Mouse (Mus musculus) liver, embryonic 16.5 days (tissue): ENCODE measurements at regions not wholly inside any gene's neighbourhood (a gene's known extent, or its start where the extent isn't known, plus 50 kb on each side); places are given as distances from the start of the nearest gene placed in this dataset.

Experiments used
- ATAC-seq: fragments of 200-750 bp; cut with Nextera tagmentation; 2 replicates; pipeline ENCODE4 v1.8.0; 2017; ENCODE audit warnings: low read depth, mild to moderate bottlenecking, moderate number of reproducible peaks, moderate library complexity
- H3K27ac ChIP-seq: fragments of 300-500 bp; sonication (generic); 2 replicates; pipeline ENCODE4 v1.5.1; 2014; ENCODE audit warnings: mild to moderate bottlenecking, low read length
- H3K27me3 ChIP-seq: fragments of 300-500 bp; sonication (generic); 2 replicates; pipeline ENCODE4 v1.6.1; 2014; ENCODE audit warnings: low read depth, low read length, mixed read lengths; ENCODE audit not compliant: control insufficient read depth, insufficient read depth
- H3K36me3 ChIP-seq: fragments of 300-500 bp; sonication (generic); 2 replicates; pipeline ENCODE4 v1.6.1; 2014; ENCODE audit warnings: mild to moderate bottlenecking; ENCODE audit not compliant: control insufficient read depth, insufficient read depth
- H3K4me1 ChIP-seq: fragments of 300-500 bp; sonication (generic); 2 replicates; pipeline ENCODE4 v1.6.1; 2014; ENCODE audit warnings: low read depth, low read length, mixed read lengths; ENCODE audit not compliant: control insufficient read depth
- H3K4me2 ChIP-seq: fragments of 300-500 bp; sonication (generic); 2 replicates; pipeline ENCODE4 v1.6.1; 2014; ENCODE audit warnings: low read depth, low read length, mixed read lengths
- H3K4me3 ChIP-seq: fragments of 300-500 bp; sonication (generic); 2 replicates; pipeline ENCODE4 v1.5.1; 2014; ENCODE audit warnings: low read depth, mild to moderate bottlenecking, low read length
- H3K9ac ChIP-seq: fragments of 300-500 bp; sonication (generic); 2 replicates; pipeline ENCODE4 v1.6.1; 2014; ENCODE audit warnings: low read depth, low read length
- H3K9me3 ChIP-seq: fragments of 300-500 bp; sonication (generic); replicated peaks from 2 replicates; pipeline ENCODE4 v1.6.1; 2016; ENCODE audit warnings: low read length; ENCODE audit not compliant: control insufficient read depth
- WGBS: fragments of 180-500 bp; shearing (Covaris S2); extraction: QIAGEN DNeasy Blood & Tissue Kit; methylation state at CpG from one replicate; pipeline ENCODE4 v1.1.7; 2014; ENCODE audit not compliant: insufficient replicate concordance; 5-methylcytosine and 5-hydroxymethylcytosine counted together

DNA sequence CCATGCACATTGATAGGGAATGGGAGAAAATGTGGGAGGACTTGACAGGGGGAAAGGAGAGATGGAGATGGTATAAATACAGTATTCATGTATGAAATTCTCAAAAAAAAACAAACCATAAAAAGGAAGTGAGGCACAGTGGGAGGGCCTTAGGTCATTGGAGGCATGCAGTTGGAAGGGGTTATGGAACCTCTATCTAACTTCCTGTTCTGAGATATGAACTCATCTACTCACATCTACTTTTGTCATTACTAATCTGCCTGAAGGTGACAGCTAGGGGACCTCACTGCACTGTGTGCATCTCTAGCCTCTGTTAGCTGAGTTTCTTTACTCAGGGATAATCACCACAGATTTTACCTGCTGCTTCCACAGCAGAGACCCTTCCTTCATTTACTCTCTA is 366.3 kb upstream of the Prickle1 start:
- Histone ChIP-seq H3K9ac (no peak overlapping the region), H3K36me3 (no peaks in the 10 kb centered on the region), H3K4me1 (no peaks in the 10 kb centered on the region), H3K4me3 (no peak overlapping the region), H3K27ac (no peak overlapping the region), H3K4me2 (no peak overlapping the region), H3K9me3 (no peaks in the 10 kb centered on the region), H3K27me3 (no peaks in the 10 kb centered on the region)
- no peak for ATAC-seq

DNA sequence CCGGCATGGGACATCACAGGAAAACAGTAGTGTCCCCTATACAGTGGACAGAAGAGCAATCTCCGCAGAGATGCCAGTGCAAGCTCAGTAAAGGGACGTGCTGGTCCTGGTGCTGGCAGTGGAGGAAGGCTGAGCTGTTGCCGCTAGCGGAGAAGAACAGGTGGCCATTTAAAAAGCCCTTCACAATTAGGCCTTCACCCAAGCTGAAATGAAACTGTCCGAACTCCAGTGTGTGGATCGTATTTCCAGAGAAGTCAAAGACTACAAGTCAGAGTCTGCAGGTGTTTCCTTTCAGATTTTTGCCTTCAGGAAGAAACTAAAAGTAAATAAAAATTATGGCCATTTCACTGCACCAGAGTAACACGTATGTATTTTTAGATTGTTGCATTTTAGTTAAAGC is 364.2 kb upstream of the Prickle1 start:
- no peak overlapping the region for H3K27ac ChIP-seq
- 67% methylated on average over 8 of the region's 8 CpGs for WGBS
- H3K4me3 ChIP-seq: no peak overlapping the region
- no peaks in the 10 kb centered on the region for H3K9me3 ChIP-seq
- H3K4me2 ChIP-seq: no peak overlapping the region
- H3K9ac ChIP-seq: no peak overlapping the region
- H3K4me1 ChIP-seq: no peaks in the 10 kb centered on the region
- H3K27me3 ChIP-seq: no peaks in the 10 kb centered on the region
- H3K36me3 ChIP-seq: no peaks in the 10 kb centered on the region
- ATAC-seq: no peak

DNA sequence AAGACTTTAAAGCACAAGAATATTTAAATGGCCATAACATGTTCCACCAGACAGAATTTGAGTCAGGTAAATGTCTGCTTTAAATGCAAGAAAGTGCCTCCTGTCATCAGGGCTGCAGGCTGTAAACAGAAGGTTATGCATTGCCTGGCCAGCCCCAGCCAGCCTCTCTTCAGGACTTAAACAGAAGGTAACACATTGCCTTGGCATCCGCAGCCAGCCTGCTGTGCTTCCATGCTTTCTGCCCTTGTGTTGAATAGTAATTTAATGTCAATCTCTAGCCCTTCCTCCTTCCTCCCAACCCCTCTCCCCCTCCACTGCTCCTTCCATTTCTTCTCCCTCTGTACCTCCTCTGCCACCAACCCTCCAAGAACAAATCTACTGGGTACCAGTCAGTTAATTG is 362.4 kb upstream of the Prickle1 start:
- ATAC-seq: no peak
- H3K9me3 ChIP-seq: no peaks in the 10 kb centered on the region

DNA sequence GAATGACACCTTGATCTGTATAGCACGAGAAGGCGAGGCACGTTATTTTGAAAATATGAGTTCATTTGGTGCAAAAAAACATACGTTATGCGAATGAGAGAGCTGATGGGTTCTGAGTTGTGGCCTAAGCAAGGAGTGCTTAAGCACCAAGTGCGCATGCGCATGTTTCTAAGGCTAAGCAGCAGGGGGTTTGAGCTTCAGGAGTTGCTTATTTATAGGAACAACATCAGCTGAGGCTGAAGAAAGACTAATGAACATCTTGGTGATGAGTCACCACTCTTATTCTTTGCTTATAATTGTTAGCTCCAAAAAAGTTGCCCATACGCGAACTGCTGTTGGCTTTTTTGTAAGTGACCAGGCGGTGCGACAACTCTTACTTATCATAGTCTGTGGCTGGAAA is 361.1 kb upstream of the Prickle1 start:
- Histone ChIP-seq H3K4me2 (no peak overlapping the region), H3K4me1 (no peaks in the 10 kb centered on the region), H3K9ac (no peak overlapping the region), H3K9me3 (no peaks in the 10 kb centered on the region), H3K36me3 (no peaks in the 10 kb centered on the region), H3K27ac (no peak overlapping the region), H3K27me3 (no peaks in the 10 kb centered on the region), H3K4me3 (no peak overlapping the region)
- WGBS: 80% methylated on average over 11 of the region's 11 CpGs
- ATAC-seq: no peak

More for the DNA sequence above, 362.4 kb upstream of the Prickle1 start:
- no peak overlapping the region for H3K9ac ChIP-seq
- no peaks in the 10 kb centered on the region for H3K4me1 ChIP-seq
- no peak overlapping the region for H3K4me2 ChIP-seq
- no peaks in the 10 kb centered on the region for H3K27me3 ChIP-seq
- 85% methylated on average over 1 of the region's 1 CpGs for WGBS
- H3K4me3 ChIP-seq: no peak overlapping the region
- no peak overlapping the region for H3K27ac ChIP-seq
- no peaks in the 10 kb centered on the region for H3K36me3 ChIP-seq

DNA sequence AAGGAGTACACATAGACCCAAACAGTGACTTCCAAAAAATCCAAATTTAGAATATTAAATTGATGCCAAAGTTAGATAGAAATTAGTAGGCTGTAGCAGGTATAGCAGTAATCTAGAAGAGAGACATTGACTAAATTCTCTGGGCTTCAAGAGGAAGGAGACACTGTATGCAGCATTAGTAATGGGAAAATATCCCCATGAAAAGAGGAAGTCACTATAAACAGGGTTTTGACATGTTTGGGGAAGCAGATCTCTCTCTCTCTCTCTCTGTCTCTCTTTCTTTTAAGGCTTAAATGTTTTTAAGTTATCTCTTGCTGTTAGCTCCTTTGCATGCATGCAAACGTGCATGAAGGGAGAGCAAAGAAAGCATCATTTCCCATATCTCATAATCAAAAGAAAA is 357.9 kb upstream of the Prickle1 start:
- Histone ChIP-seq H3K9ac (no peak overlapping the region), H3K27me3 (no peaks in the 10 kb centered on the region), H3K4me3 (no peak overlapping the region), H3K9me3 (no peaks in the 10 kb centered on the region), H3K4me1 (no peaks in the 10 kb centered on the region), H3K36me3 (no peaks in the 10 kb centered on the region), H3K27ac (no peak overlapping the region), H3K4me2 (no peak overlapping the region)
- 34% methylated on average over 1 of the region's 1 CpGs for WGBS
- no peak for ATAC-seq

DNA sequence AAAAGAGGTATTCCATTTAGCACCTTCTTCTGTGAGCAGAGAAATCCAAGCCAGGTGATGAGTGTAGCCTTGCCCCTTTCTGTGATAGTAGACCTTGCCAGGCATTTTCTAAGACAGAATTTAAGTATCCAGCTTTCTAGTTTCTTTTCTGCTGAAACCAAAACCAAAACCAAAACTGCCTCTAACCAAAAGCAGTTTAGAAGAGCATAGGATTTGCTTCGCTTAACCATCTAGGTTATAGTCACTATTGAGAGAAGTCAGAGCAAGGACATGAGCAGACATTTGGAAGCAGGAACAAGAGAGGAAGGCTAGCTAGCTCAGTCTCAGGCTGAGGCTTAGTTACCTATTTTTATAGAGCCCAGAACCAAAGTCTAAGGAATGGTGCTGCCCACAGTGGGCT is 354.8 kb upstream of the Prickle1 start:
- Histone ChIP-seq H3K36me3 (no peaks in the 10 kb centered on the region), H3K27me3 (no peaks in the 10 kb centered on the region), H3K9ac (no peak overlapping the region), H3K4me2 (no peak overlapping the region), H3K4me3 (no peak overlapping the region), H3K27ac (no peak overlapping the region), H3K4me1 (no peaks in the 10 kb centered on the region), H3K9me3 (no peaks in the 10 kb centered on the region)
- WGBS: 51% methylated on average over 1 of the region's 1 CpGs
- no peak for ATAC-seq

DNA sequence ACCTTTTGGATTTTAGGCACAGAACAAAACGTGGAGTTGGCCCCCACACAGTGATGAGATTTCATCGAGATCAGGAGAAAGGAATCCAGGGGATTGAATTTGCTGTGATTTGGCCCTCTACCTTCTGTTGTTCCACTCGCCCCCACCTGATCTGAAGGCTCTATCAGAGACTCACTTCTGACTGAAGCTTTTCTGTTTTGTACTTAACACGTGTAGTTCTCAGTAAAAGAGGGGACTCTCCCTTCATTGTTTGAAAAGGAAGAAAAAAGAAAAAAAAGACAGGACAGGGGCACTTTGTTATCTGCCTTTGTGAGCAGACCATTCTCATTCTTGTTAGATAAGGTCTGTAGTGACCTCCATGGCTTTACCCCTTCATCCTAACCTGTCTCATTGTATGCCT is 353.2 kb upstream of the Prickle1 start:
- H3K4me2 ChIP-seq: no peak overlapping the region
- no peaks in the 10 kb centered on the region for H3K4me1 ChIP-seq
- no peak overlapping the region for H3K4me3 ChIP-seq
- no peaks in the 10 kb centered on the region for H3K36me3 ChIP-seq
- no peak overlapping the region for H3K9ac ChIP-seq
- WGBS: 48% methylated on average over 4 of the region's 4 CpGs
- H3K9me3 ChIP-seq: no peaks in the 10 kb centered on the region
- H3K27me3 ChIP-seq: no peaks in the 10 kb centered on the region
- no peak for ATAC-seq
- no peak overlapping the region for H3K27ac ChIP-seq

DNA sequence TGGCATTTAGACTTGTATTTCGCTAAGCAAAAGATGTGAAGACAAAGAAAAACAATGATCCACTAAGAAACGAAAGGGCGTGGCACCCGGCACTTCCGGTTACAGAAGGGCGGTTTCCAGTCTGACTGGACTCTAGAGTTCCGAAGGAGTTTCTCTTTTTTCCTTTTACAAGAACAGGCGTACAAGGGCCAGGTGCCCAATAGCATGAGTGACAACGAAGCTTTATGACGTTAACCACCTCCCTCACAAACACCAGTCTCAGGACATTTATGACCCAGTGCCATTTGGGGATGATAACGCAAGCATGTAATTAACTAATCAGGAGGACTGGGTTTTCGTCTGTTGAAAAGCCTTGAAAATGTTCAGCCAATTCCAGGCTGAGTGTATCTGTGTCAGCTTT is 347.9 kb upstream of the Prickle1 start:
- no peak for ATAC-seq
- H3K4me1 ChIP-seq: no peaks in the 10 kb centered on the region
- no peak overlapping the region for H3K27ac ChIP-seq
- WGBS: 67% methylated on average over 12 of the region's 12 CpGs
- no peaks in the 10 kb centered on the region for H3K9me3 ChIP-seq
- no peak overlapping the region for H3K4me3 ChIP-seq
- H3K4me2 ChIP-seq: no peak overlapping the region
- no peaks in the 10 kb centered on the region for H3K27me3 ChIP-seq
- no peak overlapping the region for H3K9ac ChIP-seq
- no peaks in the 10 kb centered on the region for H3K36me3 ChIP-seq

DNA sequence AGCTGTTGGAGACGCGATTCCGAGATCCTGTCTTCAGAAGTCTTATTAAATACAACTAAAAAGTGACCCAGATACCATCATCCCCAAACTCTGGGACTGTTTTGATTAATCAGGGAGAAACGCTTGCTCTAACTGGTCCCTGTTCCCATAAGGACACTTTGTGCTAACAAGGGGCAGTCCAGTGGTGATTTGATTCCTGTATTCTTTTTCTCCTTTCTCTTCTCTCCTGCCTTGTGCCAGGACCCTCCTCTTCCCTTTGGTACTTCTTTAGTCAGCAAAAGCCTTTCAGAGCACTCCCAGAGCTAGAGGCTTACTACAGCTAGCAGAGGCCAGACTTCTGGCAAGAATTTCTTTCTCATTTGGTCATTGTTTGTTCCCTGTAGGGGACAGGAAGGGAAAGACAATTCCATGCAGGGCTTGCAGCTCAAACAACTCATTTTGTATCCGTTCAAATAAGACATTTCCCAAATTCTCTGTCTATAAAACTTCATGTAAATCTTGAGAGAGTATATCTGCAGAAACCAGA is 337.3 kb upstream of the Prickle1 start:
- Histone ChIP-seq H3K27ac (no peak overlapping the region), H3K4me2 (no peak overlapping the region), H3K4me1 (no peaks in the 10 kb centered on the region), H3K9ac (no peak overlapping the region), H3K36me3 (no peaks in the 10 kb centered on the region), H3K27me3 (no peaks in the 10 kb centered on the region), H3K4me3 (no peak overlapping the region), H3K9me3 (no peaks in the 10 kb centered on the region)
- ATAC-seq: no peak
- 53% methylated on average over 5 of the region's 5 CpGs for WGBS

DNA sequence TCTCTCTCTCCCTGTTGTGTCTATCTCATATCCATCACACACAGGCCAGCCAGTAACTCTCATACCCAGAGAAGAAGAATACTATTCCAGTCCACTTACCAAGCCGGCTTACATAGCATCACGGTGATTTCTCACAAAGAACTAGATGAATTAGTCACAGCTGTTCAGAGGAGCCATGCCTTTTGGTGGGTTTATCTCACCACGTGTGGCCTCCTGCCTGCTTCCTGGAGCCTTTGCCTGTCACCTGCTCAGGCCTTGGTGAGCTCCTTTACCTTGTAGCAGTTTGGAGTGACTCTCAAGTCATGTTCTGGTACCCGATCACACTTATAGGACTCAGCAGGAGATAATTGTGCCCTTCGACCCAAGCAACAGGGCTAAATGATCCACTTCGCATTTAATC is 331.2 kb upstream of the Prickle1 start:
- ATAC-seq: no peak
- Histone ChIP-seq H3K27me3 (no peaks in the 10 kb centered on the region), H3K4me1 (no peaks in the 10 kb centered on the region), H3K9ac (no peak overlapping the region), H3K4me3 (no peak overlapping the region), H3K27ac (no peak overlapping the region), H3K9me3 (no peaks in the 10 kb centered on the region), H3K36me3 (no peaks in the 10 kb centered on the region), H3K4me2 (no peak overlapping the region)
- WGBS: 51% methylated on average over 6 of the region's 6 CpGs
